Mouse (Mus musculus) midbrain, embryonic 15.5 days (tissue): Measurements from ENCODE around the gene Vhl. TPM values are rescaled to one million over a fixed set of nuclear protein-coding genes. Genes with fewer than 3 reads are reported as not detected.

ENCODE experiments used
- ATAC-seq: fragments of 200-750 bp; cut with Nextera tagmentation; replicated peaks from 2 replicates; pipeline ENCODE4 v1.8.0; 2017; ENCODE audit warnings: moderate TSS enrichment
- H3K27ac ChIP-seq: fragments of 300-500 bp; sonication (generic); 2 replicates; pipeline ENCODE4 v1.5.1; 2015; ENCODE audit warnings: mild to moderate bottlenecking, inconsistent platforms
- H3K27me3 ChIP-seq: fragments of 300-500 bp; sonication (generic); replicated peaks from 2 replicates; pipeline ENCODE4 v1.6.1; 2015; ENCODE audit warnings: inconsistent platforms
- H3K36me3 ChIP-seq: fragments of 300-500 bp; sonication (generic); replicated peaks from 2 replicates; pipeline ENCODE4 v1.6.1; 2015; ENCODE audit warnings: inconsistent platforms
- H3K4me1 ChIP-seq: fragments of 300-500 bp; sonication (generic); 2 replicates; pipeline ENCODE4 v1.6.1; 2015; ENCODE audit warnings: inconsistent platforms
- H3K4me2 ChIP-seq: fragments of 300-500 bp; sonication (generic); 2 replicates; pipeline ENCODE4 v1.6.1; 2015; ENCODE audit warnings: inconsistent platforms, mild to moderate bottlenecking, moderate library complexity
- H3K4me3 ChIP-seq: fragments of 300-500 bp; sonication (generic); 2 replicates; pipeline ENCODE4 v1.5.1; 2015; ENCODE audit warnings: mild to moderate bottlenecking, inconsistent platforms
- H3K9ac ChIP-seq: fragments of 300-500 bp; sonication (generic); 2 replicates; pipeline ENCODE4 v1.6.1; 2015; ENCODE audit warnings: mild to moderate bottlenecking, inconsistent platforms
- H3K9me3 ChIP-seq: fragments of 300-500 bp; sonication (generic); 2 replicates; pipeline ENCODE4 v1.6.1; 2016; ENCODE audit warnings: inconsistent platforms
- WGBS: fragments of 180-500 bp; shearing (Covaris S2); methylation state at CpG from one replicate; pipeline ENCODE4 v1.1.7; 2015; ENCODE audit warnings: mixed read lengths; 5-methylcytosine and 5-hydroxymethylcytosine counted together
- polyA plus RNA-seq: library from polyadenylated mRNA; unstranded; fragments of >200 nt; fragmentation: Nextera tagmentation; extraction: Ambion mirVana; gene quantifications from 2 replicates; pipeline ENCODE4 v1.2.1, GENCODE M21; 2015

Vhl gene
- polyA plus RNA-seq, 1 experiment from 2014 or later = 75.8 TPM

- peak within 1 kb of the TSS; percentile 44 for H3K4me3 ChIP-seq
- no peaks in the 10 kb centered on the region for H3K9me3 ChIP-seq
- peak within 1 kb of the TSS; percentile 38 for H3K9ac ChIP-seq
- no peaks in the 10 kb centered on the region for H3K36me3 ChIP-seq
- peak within 1 kb of the TSS; percentile 61 for H3K4me2 ChIP-seq
- no peak within 1 kb of the TSS for H3K27ac ChIP-seq
- H3K27me3 ChIP-seq = no peaks in the 10 kb centered on the region
- peaks cover 2% of the 10 kb centered on the region; the same call in 1 of the 2 replicates for H3K4me1 ChIP-seq
- 9% methylated on average over 37 of the region's 37 CpGs for WGBS
- ATAC-seq = peak; percentile 95
Measured at GRCm38 (mm10) chr6:113638302-113639040, 14.7 kb downstream of the Vhl start, which contains the start of gene Irak2. Gene Irak2, plus strand, starts transcription at chr6:113638467.

- Histone ChIP-seq H3K27me3 (no peaks in the 10 kb centered on the region), H3K4me2 (no peak overlapping the region), H3K4me1 (peaks cover 2% of the 10 kb centered on the region; the same call in 1 of the 2 replicates), H3K36me3 (no peaks in the 10 kb centered on the region), H3K9me3 (no peaks in the 10 kb centered on the region), H3K27ac (no peak overlapping the region), H3K9ac (no peak overlapping the region), H3K4me3 (no peak overlapping the region)
- 87% methylated on average over 4 of the region's 4 CpGs for WGBS
- no peak for ATAC-seq
Measured at GRCm38 (mm10) chr6:113639201-113639600, 15.4 kb downstream of the Vhl start.

- Histone ChIP-seq H3K36me3 (no peaks in the 10 kb centered on the region), H3K4me2 (no peak overlapping the region), H3K27me3 (no peaks in the 10 kb centered on the region), H3K9ac (no peak overlapping the region), H3K4me3 (no peak overlapping the region), H3K4me1 (peaks cover 2% of the 10 kb centered on the region; the same call in 1 of the 2 replicates), H3K27ac (no peak overlapping the region), H3K9me3 (no peaks in the 10 kb centered on the region)
- WGBS = 87% methylated on average over 8 of the region's 8 CpGs
- no peak for ATAC-seq
Measured at GRCm38 (mm10) chr6:113642605-113643004, 18.8 kb downstream of the Vhl start.

- 80% methylated on average over 4 of the region's 4 CpGs for WGBS
- H3K27me3 ChIP-seq = no peaks in the 10 kb centered on the region
- no peaks in the 10 kb centered on the region for H3K9me3 ChIP-seq
- peaks cover 2% of the 10 kb centered on the region; the same call in 1 of the 2 replicates for H3K4me1 ChIP-seq
- no peak overlapping the region for H3K4me3 ChIP-seq
- no peaks in the 10 kb centered on the region for H3K36me3 ChIP-seq
- no peak overlapping the region for H3K9ac ChIP-seq
- no peak overlapping the region for H3K4me2 ChIP-seq
- H3K27ac ChIP-seq = no peak overlapping the region
- no peak for ATAC-seq
Measured at GRCm38 (mm10) chr6:113643021-113643420, 19.3 kb downstream of the Vhl start.

- H3K9me3 ChIP-seq = no peaks in the 10 kb centered on the region
- H3K4me1 ChIP-seq = no peaks in the 10 kb centered on the region
- no peak overlapping the region for H3K9ac ChIP-seq
- H3K36me3 ChIP-seq = no peaks in the 10 kb centered on the region
- ATAC-seq = no peak
- H3K4me2 ChIP-seq = no peak overlapping the region
- H3K27ac ChIP-seq = no peak overlapping the region
- no peak overlapping the region for H3K4me3 ChIP-seq
- no peaks in the 10 kb centered on the region for H3K27me3 ChIP-seq
- 96% methylated on average over 2 of the region's 2 CpGs for WGBS
Measured at GRCm38 (mm10) chr6:113643967-113644366, 20.2 kb downstream of the Vhl start.

- H3K4me1 ChIP-seq = no peaks in the 10 kb centered on the region
- no peak overlapping the region for H3K4me2 ChIP-seq
- H3K4me3 ChIP-seq = no peak overlapping the region
- no peak overlapping the region for H3K9ac ChIP-seq
- no peaks in the 10 kb centered on the region for H3K9me3 ChIP-seq
- H3K36me3 ChIP-seq = no peaks in the 10 kb centered on the region
- H3K27ac ChIP-seq = no peak overlapping the region
- no peaks in the 10 kb centered on the region for H3K27me3 ChIP-seq
- 83% methylated on average over 8 of the region's 8 CpGs for WGBS
- ATAC-seq = no peak
Measured at GRCm38 (mm10) chr6:113644808-113645207, 21.0 kb downstream of the Vhl start.

GRCm38 (mm10) chr6:113649346-113650196 is 25.8 kb downstream of the Vhl start:
- H3K4me1 ChIP-seq = no peaks in the 10 kb centered on the region
- H3K4me3 ChIP-seq = no peak overlapping the region
- no peaks in the 10 kb centered on the region for H3K9me3 ChIP-seq
- H3K27ac ChIP-seq = no peak overlapping the region
- no peak overlapping the region for H3K4me2 ChIP-seq
- no peaks in the 10 kb centered on the region for H3K36me3 ChIP-seq
- no peak overlapping the region for H3K9ac ChIP-seq
- WGBS = 85% methylated on average over 7 of the region's 7 CpGs
- no peak for ATAC-seq
- H3K27me3 ChIP-seq = no peaks in the 10 kb centered on the region

- H3K36me3 ChIP-seq = no peaks in the 10 kb centered on the region
- H3K4me1 ChIP-seq = no peaks in the 10 kb centered on the region
- WGBS = 73% methylated on average over 4 of the region's 4 CpGs
- no peak overlapping the region for H3K9ac ChIP-seq
- no peak for ATAC-seq
- no peaks in the 10 kb centered on the region for H3K27me3 ChIP-seq
- no peak overlapping the region for H3K4me3 ChIP-seq
- H3K4me2 ChIP-seq = no peak overlapping the region
- H3K9me3 ChIP-seq = no peaks in the 10 kb centered on the region
- H3K27ac ChIP-seq = no peak overlapping the region
Measured at GRCm38 (mm10) chr6:113650197-113650640, 26.5 kb downstream of the Vhl start.

- Histone ChIP-seq H3K27ac (no peak overlapping the region), H3K9me3 (no peaks in the 10 kb centered on the region), H3K4me2 (no peak overlapping the region), H3K27me3 (no peaks in the 10 kb centered on the region), H3K9ac (no peak overlapping the region), H3K4me3 (no peak overlapping the region), H3K4me1 (no peaks in the 10 kb centered on the region), H3K36me3 (no peaks in the 10 kb centered on the region)
- WGBS = 70% methylated on average over 3 of the region's 3 CpGs
- no peak for ATAC-seq
Measured at GRCm38 (mm10) chr6:113651626-113652025, 27.9 kb downstream of the Vhl start.

- no peaks in the 10 kb centered on the region for H3K9me3 ChIP-seq
- H3K36me3 ChIP-seq = no peaks in the 10 kb centered on the region
- H3K4me1 ChIP-seq = no peaks in the 10 kb centered on the region
- no peak for ATAC-seq
- no peak overlapping the region for H3K9ac ChIP-seq
- no peak overlapping the region for H3K4me2 ChIP-seq
- H3K4me3 ChIP-seq = no peak overlapping the region
- no peaks in the 10 kb centered on the region for H3K27me3 ChIP-seq
- 90% methylated on average over 7 of the region's 7 CpGs for WGBS
- H3K27ac ChIP-seq = no peak overlapping the region
Measured at GRCm38 (mm10) chr6:113653551-113653950, 29.8 kb downstream of the Vhl start.

- no peaks in the 10 kb centered on the region for H3K4me1 ChIP-seq
- 80% methylated on average over 8 of the region's 8 CpGs for WGBS
- no peak overlapping the region for H3K4me2 ChIP-seq
- no peak overlapping the region for H3K4me3 ChIP-seq
- H3K27ac ChIP-seq = no peak overlapping the region
- no peak overlapping the region for H3K9ac ChIP-seq
- no peaks in the 10 kb centered on the region for H3K9me3 ChIP-seq
- no peaks in the 10 kb centered on the region for H3K36me3 ChIP-seq
- H3K27me3 ChIP-seq = no peaks in the 10 kb centered on the region
- ATAC-seq = no peak
Measured at GRCm38 (mm10) chr6:113654102-113654501, 30.3 kb downstream of the Vhl start.

GRCm38 (mm10) chr6:113654753-113655397 is 31.1 kb downstream of the Vhl start:
- Histone ChIP-seq H3K27me3 (no peaks in the 10 kb centered on the region), H3K9ac (no peak overlapping the region), H3K9me3 (no peaks in the 10 kb centered on the region), H3K36me3 (no peaks in the 10 kb centered on the region), H3K4me2 (no peak overlapping the region), H3K27ac (no peak overlapping the region), H3K4me3 (no peak overlapping the region), H3K4me1 (no peaks in the 10 kb centered on the region)
- no peak for ATAC-seq
- WGBS = 86% methylated on average over 16 of the region's 16 CpGs
